Comparison of ENCODE assay signal across 9 mouse cellular contexts in the genomic region with DNA sequence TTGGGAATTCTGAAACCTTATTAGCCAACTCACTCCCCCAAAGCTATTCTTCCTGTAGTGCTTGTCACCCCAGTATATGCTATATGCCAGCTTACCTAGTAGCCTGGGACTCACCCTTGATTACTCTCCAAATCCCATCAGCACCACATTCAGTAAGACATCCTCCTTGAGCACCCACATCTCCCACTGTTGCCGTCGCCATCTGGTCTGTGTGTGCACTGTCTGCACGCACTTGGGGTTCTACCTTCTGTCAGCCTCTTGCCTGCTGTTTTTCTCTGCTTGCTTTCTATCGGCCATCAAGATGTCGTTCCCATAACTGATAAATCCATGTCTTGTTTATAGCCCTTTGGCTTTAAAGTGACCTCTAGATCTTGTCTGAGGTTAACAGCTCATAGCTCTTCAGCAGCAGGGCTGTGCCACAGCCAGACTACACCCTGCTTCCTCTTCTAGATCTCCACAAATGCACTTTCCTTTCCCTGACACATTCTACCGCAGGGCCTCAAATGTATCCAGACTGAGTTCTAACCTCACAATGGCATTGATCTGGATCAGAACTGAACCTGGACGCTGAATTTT. TPM values are rescaled to one million over a fixed set of nuclear protein-coding genes. Genes with fewer than 3 reads are reported as not detected.
DNase-seq lines count a peak whose midpoint lies in the region; TF ChIP-seq lines count a peak whose summit lies in the region.
"Had no signal": no experiment of that assay in that cellular context is flagged by ENCODE, and none has a peak within 500 bp of the region (broad histone marks: within the 10 kb centered on the region; RNA-seq: fewer than 3 reads in every experiment).

No protein-coding gene starts in this region.

- H3K4me1 ChIP-seq in MEL (ENCODE audit: control insufficient read depth in 1 of 2, insufficient read depth in 2 of 2, low read length in 2 of 2): peaks cover 22 to 48% of the 10 kb centered on the region in 2 experiments
- H3K4me1 ChIP-seq in cerebellum, adult 2 months (ENCODE audit: control insufficient read depth, insufficient read depth, low read length): peaks cover 3% of the 10 kb centered on the region; the same call in 1 of the 2 replicates

- H3K9ac ChIP-seq in MEL (ENCODE audit: control insufficient read depth, low read depth, low read length, poor library complexity, severe bottlenecking): peak overlapping the region; percentile 76

- peak overlapping the region; percentile 40; the same call in 1 of the 2 replicates for H3K27ac ChIP-seq in layer of hippocampus, adult 2 months
- peak overlapping the region; percentile 87 for H3K27ac ChIP-seq in MEL (ENCODE audit: control insufficient read depth, low read depth, low read length)
- H3K27ac ChIP-seq in macrophage: peak overlapping the region; percentile 96
- no peak overlapping the region for H3K27ac ChIP-seq in cerebellum, adult 2 months (ENCODE audit: insufficient read depth, low read length)

- H3K36me3 ChIP-seq in MEL (ENCODE audit: control insufficient read depth in 1 of 2, insufficient read depth in 2 of 2, low read length in 2 of 2) (peaks cover 0 to 34% of the 10 kb centered on the region in 2 experiments; a peak in 2 of 4 replicates), macrophage (ENCODE audit: inconsistent target) (peaks cover 3% of the 10 kb centered on the region; the same call in 1 of the 2 replicates)

- H3K79me2 ChIP-seq in MEL (ENCODE audit: control insufficient read depth, insufficient read depth, low read length, poor library complexity) (no peaks in the 10 kb centered on the region; the same call in 1 of the 2 replicates), macrophage (ENCODE audit: inconsistent target) (peaks cover 20% of the 10 kb centered on the region; the same call in 1 of the 2 replicates)

- no peak; the same call in 1 of the 2 replicates for TF ChIP-seq RAD21 in MEL (IDR thresholded peaks at IDR 0.05; ENCODE audit: low read depth, low read length)

- TF ChIP-seq EP300 in MEL (IDR thresholded peaks at IDR 0.05; ENCODE audit: low read depth in 1 of 2, low read length in 2 of 2): peak; percentile 27 to 35; a peak in 3 of 4 replicates

- WGBS in macrophage (ENCODE audit: missing documents): 13% methylated on average over 7 of the region's 7 CpGs
- 44% methylated on average over 7 of the region's 7 CpGs for WGBS in cerebellum, adult 2 months

- H3K9me3 ChIP-seq in MEL (replicated peaks; ENCODE audit: insufficient read depth, low read length): no peaks in the 10 kb centered on the region

- DNase-seq in layer of hippocampus, adult 2 months (ENCODE audit: low spot score in 2 of 2): peak; percentile 34
- no peak for DNase-seq in layer of hippocampus, postnatal 25 days (ENCODE audit: extremely low spot score in 1 of 2, low spot score in 1 of 2)
- peak; percentile 82 for DNase-seq in MEL (ENCODE audit: low read depth, low spot score)
- peak; percentile 37 to 76 for DNase-seq in frontal cortex, adult 2 months (ENCODE audit: extremely low spot score in 1 of 2, low spot score in 1 of 2)
- no peak for DNase-seq in retina, postnatal 1 day
- no peak for DNase-seq in cerebellum, postnatal 4 days (ENCODE audit: low spot score in 2 of 2)
- no peak for DNase-seq in cerebellum, adult 2 months

- H3K27me3 ChIP-seq in MEL (ENCODE audit: control insufficient read depth in 1 of 2, insufficient read depth in 2 of 2, low read length in 2 of 2): no peaks in the 10 kb centered on the region
- H3K27me3 ChIP-seq in cerebellum, adult 2 months (ENCODE audit: control insufficient read depth, insufficient read depth, low read length): no peaks in the 10 kb centered on the region
- H3K27me3 ChIP-seq: Patski had no signal

- H3K4me3 ChIP-seq in layer of hippocampus, adult 2 months: no peak overlapping the region
- peak overlapping the region; percentile 72 to 75 for H3K4me3 ChIP-seq in MEL (ENCODE audit: control insufficient read depth in 1 of 2, insufficient read depth in 1 of 2, low read depth in 2 of 2, low read length in 2 of 2)
- no peak overlapping the region; the same call in 1 of the 2 replicates for H3K4me3 ChIP-seq in macrophage (ENCODE audit: inconsistent target)
- H3K4me3 ChIP-seq in cerebellum, adult 2 months (replicated peaks; ENCODE audit: insufficient read depth, low read depth, low read length): no peak overlapping the region

- TF ChIP-seq POLR2A in MEL (IDR thresholded peaks at IDR 0.05; ENCODE audit: control insufficient read depth in 1 of 2, insufficient read depth in 1 of 2, low read depth in 1 of 2, low read length in 2 of 2, poor library complexity in 1 of 2): no peak
- no peak for TF ChIP-seq POLR2A in cerebellum, adult 2 months (IDR thresholded peaks at IDR 0.05; ENCODE audit: borderline replicate concordance, insufficient read depth, low read length)

- no peak for TF ChIP-seq CTCF in layer of hippocampus, adult 2 months (conservative IDR thresholded peaks at IDR 0.05)
- no peak for TF ChIP-seq CTCF in MEL (IDR thresholded peaks at IDR 0.05 in 2 of 3, conservative IDR thresholded peaks at IDR 0.05 in 1 of 3; ENCODE audit: control insufficient read depth in 1 of 3, insufficient read depth in 1 of 3, low read depth in 2 of 3, low read length in 3 of 3, poor library complexity in 1 of 3, severe bottlenecking in 1 of 3)
- TF ChIP-seq CTCF in cerebellum, adult 2 months (IDR thresholded peaks at IDR 0.05; ENCODE audit: borderline replicate concordance, insufficient read depth, low read depth, low read length): no peak

TF ChIP-seq in MEL, 35 proteins besides CTCF, POLR2A, EP300 and RAD21:
- TF ChIP-seq RCOR1 (IDR thresholded peaks at IDR 0.05; ENCODE audit: low read depth, low read length) (peak; percentile 4; the same call in 1 of the 2 replicates), POLR2AphosphoS5 (IDR thresholded peaks at IDR 0.05; ENCODE audit: borderline replicate concordance, low read depth, low read length) (no peak), SMC3 (IDR thresholded peaks at IDR 0.05; ENCODE audit: low read depth, low read length) (no peak), MAZ (IDR thresholded peaks at IDR 0.05; ENCODE audit: low read depth, low read length) (no peak), TAL1 (IDR thresholded peaks at IDR 0.05; ENCODE audit: low read length) (no peak), CHD2 (IDR thresholded peaks at IDR 0.05; ENCODE audit: low read length) (no peak), MEF2A (IDR thresholded peaks at IDR 0.05; ENCODE audit: extremely low read depth, insufficient replicate concordance, low read depth, low read length, poor library complexity, severe bottlenecking) (no peak), ZMIZ1 (IDR thresholded peaks at IDR 0.05; ENCODE audit: low read depth, low read length) (0 out of 2 replicates have a peak, but pooled peaks have one; percentile 22), ZNF384 (IDR thresholded peaks at IDR 0.05; ENCODE audit: low read depth, low read length) (no peak), ZKSCAN1 (IDR thresholded peaks at IDR 0.05; ENCODE audit: low read depth, low read length) (no peak), MYB (IDR thresholded peaks at IDR 0.05; ENCODE audit: low read depth, low read length) (no peak), GATA1 (IDR thresholded peaks at IDR 0.05; ENCODE audit: low read depth, low read length) (peak; percentile 46), BHLHE40 (IDR thresholded peaks at IDR 0.05; ENCODE audit: borderline replicate concordance, low read depth, low read length) (no peak), POLR2AphosphoS2 (IDR thresholded peaks at IDR 0.05; ENCODE audit: low read length) (no peak), MAX (IDR thresholded peaks at IDR 0.05; ENCODE audit: low read length) (peak; percentile 15; the same call in 1 of the 2 replicates), TBP (IDR thresholded peaks at IDR 0.05; ENCODE audit: low read depth, low read length) (peak; percentile 51; the same call in 1 of the 2 replicates), GABPA (IDR thresholded peaks at IDR 0.05; ENCODE audit: low read depth, low read length) (no peak), CHD1 (IDR thresholded peaks at IDR 0.05; ENCODE audit: low read depth, low read length) (no peak)
TF ChIP-seq in MEL: peak in this region for 5.

RNA-seq across cellular contexts. Expression of a gene that starts 30.4 kb away (rescaled TPM):
- total RNA-seq in layer of hippocampus, adult 2 months (2021): 10 to 100 TPM; 78.3 to 81.7 TPM
- 10 to 100 TPM; 67.9 to 81.1 TPM for total RNA-seq in layer of hippocampus, postnatal 25 days (2021)
- total RNA-seq in MEL (2012; rRNA removed): 35.3 and 36.8 TPM in 2 replicates
- polyA plus RNA-seq in MEL (2012; ENCODE audit: insufficient read depth in 1 of 2, insufficient read length in 2 of 2, low read depth in 1 of 2, low replicate concordance in 2 of 2, missing spikeins in 1 of 2) (10 to 100 TPM in 1 of 2 experiments, not detected in 1; 43.3 TPM), macrophage (2018) (34.5 to 49.9 TPM (median 40.5 TPM) in 3 replicates)
- polyA plus RNA-seq in frontal cortex, adult 2 months (2012; rRNA removed): 63.2 and 65.8 TPM in 2 replicates
- 10 to 100 TPM; 26.2 to 71.5 (median 55.2) TPM for total RNA-seq in macrophage (2018; cell fraction: chromatin; rRNA removed)
- 10 to 100 TPM; 40.0 to 61.6 (median 46.5) TPM for total RNA-seq in macrophage (2018; cell fraction: cytosol; rRNA removed)
- 10 to 100 TPM; 23.0 to 61.2 (median 43.5) TPM for total RNA-seq in macrophage (2018; cell fraction: nucleus; rRNA removed)
- 69.9 and 70.5 TPM in 2 replicates for polyA plus RNA-seq in cerebellum, adult 2 months (2012; rRNA removed)

RNA-seq across cellular contexts. Expression of a gene that starts 42.9 kb away (rescaled TPM):
- total RNA-seq in layer of hippocampus, adult 2 months (2021): 100 to 1,000 TPM; 232 to 246 TPM
- 100 to 1,000 TPM; 219 to 249 TPM for total RNA-seq in layer of hippocampus, postnatal 25 days (2021)
- 52.4 and 53.3 TPM in 2 replicates for total RNA-seq in MEL (2012; rRNA removed)
- polyA plus RNA-seq in MEL (2012; ENCODE audit: insufficient read depth in 1 of 2, insufficient read length in 2 of 2, low read depth in 1 of 2, low replicate concordance in 2 of 2, missing spikeins in 1 of 2) (10 to 100 TPM in 1 of 2 experiments, not detected in 1; 47.6 TPM), macrophage (2018) (5.4 to 7.6 TPM (median 6.0 TPM) in 3 replicates)
- 108 and 109 TPM in 2 replicates for polyA plus RNA-seq in frontal cortex, adult 2 months (2012; rRNA removed)
- total RNA-seq in macrophage (2018; cell fraction: chromatin; rRNA removed): 10 to 100 TPM in 20 of 26 experiments, 1 to 10 TPM in 6; 2.0 to 39.8 (median 20.4) TPM
- 10 to 100 TPM in 14 of 26 experiments, 1 to 10 TPM in 12; 2.6 to 21.3 (median 10.6) TPM for total RNA-seq in macrophage (2018; cell fraction: cytosol; rRNA removed)
- 10 to 100 TPM in 19 of 26 experiments, 1 to 10 TPM in 7; 3.6 to 37.2 (median 17.8) TPM for total RNA-seq in macrophage (2018; cell fraction: nucleus; rRNA removed)
- polyA plus RNA-seq in cerebellum, adult 2 months (2012; rRNA removed): 88.6 and 93.9 TPM in 2 replicates

Comparison
In these comparisons a context has a peak if more than half of its experiments do, and no peak if none do; other contexts are left out.
1. DNase-seq: peak in layer of hippocampus, adult 2 months (2 of 2), MEL (single experiment) and frontal cortex, adult 2 months (2 of 2); none in layer of hippocampus, postnatal 25 days (0 of 2), retina, postnatal 1 day (single experiment), cerebellum, postnatal 4 days (0 of 2) and cerebellum, adult 2 months (0 of 2).
2. H3K4me3 ChIP-seq: peak in MEL (2 of 2); none in layer of hippocampus, adult 2 months (single experiment), macrophage (single experiment) and cerebellum, adult 2 months (single experiment).